Mouse (Mus musculus) C2C12 (cell line): ENCODE results near the gene H3f3a. TPM values are rescaled to one million over a fixed set of nuclear protein-coding genes. Genes with fewer than 3 reads are reported as not detected.
A peak's percentile ranks its signal among the peaks of the same experiment; 100 is the strongest.

Source experiments
- H3K27me3 ChIP-seq: one replicate; pipeline ENCODE4 v1.6.1; 2011; ENCODE audit not compliant: control insufficient read depth, insufficient read depth, insufficient read length
- H3K36me3 ChIP-seq: one replicate; pipeline ENCODE4 v1.6.1; 2011; ENCODE audit not compliant: control insufficient read depth, insufficient read depth
- H3K4me3 ChIP-seq: one replicate; pipeline ENCODE4 v1.5.1; 2011; ENCODE audit warnings: mild to moderate bottlenecking, control low read depth; ENCODE audit not compliant: poor library complexity, insufficient read depth, severe bottlenecking
- H3K79me2 ChIP-seq: one replicate; pipeline ENCODE4 v1.6.1; 2011; ENCODE audit not compliant: control insufficient read depth, insufficient read depth
- H3K79me3 ChIP-seq: one replicate; pipeline ENCODE4 v1.6.1; 2011; ENCODE audit warnings: low read depth, control low read depth
- H3ac ChIP-seq: one replicate; pipeline ENCODE3; 2011; ENCODE audit warnings: low read depth; ENCODE audit not compliant: control insufficient read depth, insufficient read length
- CEBPB ChIP-seq: IDR thresholded peaks from one replicate; pipeline ENCODE4 v1.6.1; 2011; ENCODE audit warnings: low read depth, mild to moderate bottlenecking, control low read depth, moderate library complexity
- CTCF ChIP-seq: IDR thresholded peaks from one replicate; pipeline ENCODE4 v1.5.1; 2011; ENCODE audit not compliant: control insufficient read depth, insufficient read depth, insufficient read length
- FOSL1 ChIP-seq: IDR thresholded peaks from one replicate; pipeline ENCODE4 v1.8.0; 2011; ENCODE audit warnings: mild to moderate bottlenecking, low read length; ENCODE audit not compliant: poor library complexity, insufficient read depth, severe bottlenecking
- MAX ChIP-seq: IDR thresholded peaks from one replicate; pipeline ENCODE4 v1.6.1; 2011; ENCODE audit warnings: mild to moderate bottlenecking, control low read depth
- MYOD1 ChIP-seq: IDR thresholded peaks from one replicate; pipeline ENCODE4 v1.6.1; 2011; ENCODE audit warnings: low read depth; ENCODE audit not compliant: control insufficient read depth, insufficient read length
- MYOG ChIP-seq: IDR thresholded peaks from one replicate; pipeline ENCODE4 v1.6.1; 2011; ENCODE audit not compliant: control insufficient read depth, insufficient read length; ENCODE audit errors: extremely low read depth
- USF1 ChIP-seq: IDR thresholded peaks from one replicate; pipeline ENCODE4 v1.6.1; 2011; ENCODE audit warnings: low read depth, mild to moderate bottlenecking, control low read depth, moderate library complexity
- polyA plus RNA-seq: library from polyadenylated mRNA; unstranded; fragments of >200 nt; fragmentation: generic; extraction: Trizol; gene quantifications from one replicate; pipeline ENCODE4 v1.2.1, GENCODE M21; 2012; ENCODE audit warnings: missing spikeins

The H3f3a gene
- polyA plus RNA-seq, 1 experiment = 570 TPM

DNA sequence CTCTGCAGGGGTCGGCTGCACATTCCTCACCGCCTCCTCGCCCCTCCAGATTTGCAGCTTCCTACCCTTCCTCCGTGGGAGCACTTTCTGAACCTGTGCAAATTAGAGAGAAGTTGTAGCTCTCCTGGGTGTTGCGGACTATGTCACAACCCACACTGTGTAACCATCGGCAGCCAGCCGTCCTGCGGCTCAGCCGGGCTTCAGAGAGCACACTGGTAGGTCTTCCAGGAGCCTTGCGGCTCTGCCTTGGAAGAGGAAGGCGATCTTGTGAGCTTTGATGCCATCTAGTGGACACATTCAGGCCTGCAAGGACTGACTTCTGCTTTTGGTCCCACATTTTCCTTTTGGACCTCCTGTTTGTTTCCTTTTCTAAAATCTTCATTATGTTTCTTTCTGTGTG lies 49.9 kb downstream of the H3f3a start:
- TF ChIP-seq CTCF (peak; percentile 69), MAX (no peak)
- Histone ChIP-seq H3K27me3 (no peaks in the 10 kb centered on the region), H3K79me3 (no peaks in the 10 kb centered on the region), H3K4me3 (no peak overlapping the region), H3K36me3 (no peaks in the 10 kb centered on the region), H3K79me2 (no peaks in the 10 kb centered on the region), H3ac (no peak overlapping the region)

GRCm38 (mm10) chr1:180763307-180763706 lies 50.4 kb downstream of the H3f3a start:
- Histone ChIP-seq H3K4me3 (no peak overlapping the region), H3K79me2 (no peaks in the 10 kb centered on the region), H3K36me3 (no peaks in the 10 kb centered on the region), H3K79me3 (no peaks in the 10 kb centered on the region), H3ac (no peak overlapping the region), H3K27me3 (no peaks in the 10 kb centered on the region)
- TF ChIP-seq USF1 (no peak), FOSL1 (no peak), MYOD1 (no peak), MAX (no peak), MYOG (no peak), CTCF (no peak), CEBPB (no peak)

DNA sequence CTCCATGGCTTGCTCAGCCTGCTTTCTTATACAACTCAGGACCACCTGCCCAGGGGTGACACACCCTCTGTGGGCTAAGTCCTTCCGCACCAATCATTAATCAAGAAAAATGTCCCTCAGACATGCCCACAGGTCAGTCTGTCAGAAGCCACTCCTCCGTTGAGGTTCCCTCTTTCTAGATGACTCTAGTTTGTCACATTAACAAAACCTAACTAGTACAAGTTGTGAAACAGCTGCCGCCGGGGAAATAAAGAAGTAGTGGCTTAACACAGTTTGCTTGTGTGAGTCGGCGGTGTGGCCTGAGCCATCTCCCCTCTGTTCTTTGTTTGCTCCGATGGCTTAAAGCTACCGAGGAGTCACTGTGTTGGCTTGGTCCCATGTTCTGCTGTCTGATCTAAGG lies 51.1 kb downstream of the H3f3a start:
- Histone ChIP-seq H3K27me3 (no peaks in the 10 kb centered on the region), H3K36me3 (no peaks in the 10 kb centered on the region), H3K4me3 (no peak overlapping the region), H3ac (no peak overlapping the region), H3K79me2 (no peaks in the 10 kb centered on the region), H3K79me3 (no peaks in the 10 kb centered on the region)
- TF ChIP-seq CTCF = no peak
- no peak for TF ChIP-seq MAX
- no peak for TF ChIP-seq CEBPB
- TF ChIP-seq USF1 = no peak
- no peak for TF ChIP-seq MYOG
- no peak for TF ChIP-seq FOSL1
- TF ChIP-seq MYOD1 = no peak

- no peaks in the 10 kb centered on the region for H3K79me3 ChIP-seq
- H3K36me3 ChIP-seq = no peaks in the 10 kb centered on the region
- H3K4me3 ChIP-seq = no peak overlapping the region
- no peak for TF ChIP-seq MYOD1
- TF ChIP-seq FOSL1 = no peak
- TF ChIP-seq USF1 = no peak
- no peak for TF ChIP-seq MYOG
- no peak for TF ChIP-seq MAX
- no peak for TF ChIP-seq CTCF
- no peak for TF ChIP-seq CEBPB
- H3ac ChIP-seq = no peak overlapping the region
- H3K79me2 ChIP-seq = no peaks in the 10 kb centered on the region
- no peaks in the 10 kb centered on the region for H3K27me3 ChIP-seq
Observed at GRCm38 (mm10) chr1:180762180-180762579, 51.6 kb downstream of the H3f3a start.

DNA sequence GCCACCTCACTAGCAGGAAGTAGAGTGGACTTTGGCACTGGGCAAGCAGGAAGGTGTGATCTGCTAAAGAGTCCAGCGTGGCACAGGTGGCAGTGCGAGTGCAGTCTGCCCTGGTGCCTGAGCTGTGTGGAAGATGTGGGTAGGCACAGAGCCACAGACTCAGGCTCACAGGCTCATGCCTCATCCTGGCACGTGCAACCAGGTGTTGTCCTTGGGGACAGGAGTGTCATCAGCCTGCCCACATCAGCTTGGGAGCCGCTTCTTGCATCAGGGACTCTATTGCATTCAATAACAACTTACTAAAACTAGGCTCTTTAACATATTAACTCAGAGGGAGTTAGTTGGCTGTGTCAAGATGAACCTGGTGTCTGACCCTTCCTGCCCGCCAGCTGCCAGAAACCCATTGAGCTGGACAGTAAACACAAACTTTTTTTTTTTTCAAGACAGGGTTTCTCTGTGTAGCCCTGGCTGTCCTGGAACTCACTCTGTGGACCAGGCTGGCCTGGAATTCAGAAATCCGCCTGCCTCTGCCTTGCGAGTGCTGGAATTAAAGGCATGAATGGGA lies 55.7 kb downstream of the H3f3a start:
- Histone ChIP-seq H3ac (no peak overlapping the region), H3K79me3 (no peaks in the 10 kb centered on the region), H3K36me3 (peaks cover 14% of the 10 kb centered on the region), H3K27me3 (no peaks in the 10 kb centered on the region), H3K79me2 (no peaks in the 10 kb centered on the region), H3K4me3 (no peak overlapping the region)
- TF ChIP-seq MAX = no peak
- no peak for TF ChIP-seq FOSL1
- no peak for TF ChIP-seq CTCF
- no peak for TF ChIP-seq MYOG
- no peak for TF ChIP-seq CEBPB
- no peak for TF ChIP-seq USF1
- no peak for TF ChIP-seq MYOD1

GRCm38 (mm10) chr1:180757252-180757955 lies 56.3 kb downstream of the H3f3a start:
- TF ChIP-seq CTCF (no peak), USF1 (no peak), MYOD1 (no peak), MYOG (no peak), CEBPB (no peak), FOSL1 (no peak), MAX (no peak)
- no peaks in the 10 kb centered on the region for H3K79me3 ChIP-seq
- H3K27me3 ChIP-seq = no peaks in the 10 kb centered on the region
- H3K79me2 ChIP-seq = no peaks in the 10 kb centered on the region
- H3K4me3 ChIP-seq = no peak overlapping the region
- H3K36me3 ChIP-seq = peaks cover 20% of the 10 kb centered on the region
- H3ac ChIP-seq = no peak overlapping the region
